Comparison of ENCODE assay signal across 20 mouse cellular contexts in the genomic region with DNA sequence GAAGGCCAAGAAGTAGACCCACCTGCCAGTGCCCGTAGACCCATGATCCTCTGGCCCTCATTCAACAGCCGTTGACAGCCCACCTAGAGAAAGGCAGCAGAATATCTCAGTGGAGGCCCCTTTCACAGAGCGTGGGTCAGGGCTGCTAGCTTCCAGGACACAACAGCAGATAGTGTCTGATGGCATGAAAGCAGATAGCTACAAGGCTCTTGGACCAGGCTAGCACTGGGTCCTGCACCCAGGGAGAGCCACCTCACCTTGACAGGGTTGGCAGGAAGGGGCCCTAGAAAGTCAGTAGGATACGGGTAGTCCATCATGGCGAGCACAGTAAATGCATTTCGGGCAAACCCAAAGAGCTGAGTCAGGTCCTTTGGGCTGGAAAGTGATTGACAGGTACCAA. TPM values are rescaled to one million over a fixed set of nuclear protein-coding genes. Genes with fewer than 3 reads are reported as not detected.
"Had no signal": no experiment of that assay in that cellular context is flagged by ENCODE, and none has a peak within 500 bp of the region (broad histone marks: within the 10 kb centered on the region; RNA-seq: fewer than 3 reads in every experiment).

No protein-coding gene starts in this region.

- H3K27me3 ChIP-seq: lung, embryonic 15.5 days; megakaryocyte, embryonic 14.5 days; midbrain, embryonic 13.5 days; midbrain, embryonic 15.5 days; neural tube, embryonic 12.5 days; stomach, embryonic 15.5 days had no signal

- DNase-seq: liver, postnatal 0 days; lung, adult 2 months; lung, postnatal 14 days; lung, postnatal 36 days; right cerebral cortex, postnatal 14 days; thymus, adult 2 months; thymus, postnatal 25 days; thymus, postnatal 4 days had no signal

- H3K9me3 ChIP-seq: lung, embryonic 15.5 days; megakaryocyte, embryonic 14.5 days; midbrain, embryonic 13.5 days; midbrain, embryonic 15.5 days; neural tube, embryonic 12.5 days; stomach, embryonic 15.5 days had no signal

- H3K4me3 ChIP-seq: lung, embryonic 15.5 days; midbrain, embryonic 13.5 days; midbrain, embryonic 15.5 days; neural tube, embryonic 12.5 days; stomach, embryonic 15.5 days had no signal

- ATAC-seq: liver, postnatal 0 days; lung, postnatal 0 days; midbrain, embryonic 13.5 days; midbrain, embryonic 15.5 days had no signal

- H3K9ac ChIP-seq: liver, postnatal 0 days; lung, embryonic 15.5 days; midbrain, embryonic 13.5 days; neural tube, embryonic 12.5 days; stomach, embryonic 15.5 days had no signal

- H3K27ac ChIP-seq: lung, embryonic 15.5 days; macrophage; midbrain, embryonic 13.5 days; midbrain, embryonic 15.5 days; neural tube, embryonic 12.5 days; stomach, embryonic 15.5 days; stomach, postnatal 0 days had no signal

- H3K4me2 ChIP-seq: lung, embryonic 15.5 days; midbrain, embryonic 15.5 days; stomach, embryonic 15.5 days had no signal

RNA-seq across cellular contexts. Expression of a gene that starts 17.9 kb away (rescaled TPM):
- total RNA-seq: neutrophil, adult 5-6 weeks had no signal

RNA-seq across cellular contexts. Expression of a gene that starts 35.2 kb away (rescaled TPM):
- total RNA-seq: megakaryocyte progenitor cell, adult 5-6 weeks; monocyte, adult 5-6 weeks; neutrophil, adult 5-6 weeks had no signal
- polyA plus RNA-seq: liver, postnatal 0 days; macrophage had no signal
